Mouse (Mus musculus): ENCODE data around the gene Cfap299.
"Not testable (repeated sequence)": the region's sequence is repeated elsewhere in the genome, so short reads cannot be mapped to it uniquely, and the experiment has no call there.

The Cfap299 gene

GRCm38 (mm10) chr5:98550285-98550684, 221.2 kb downstream of the Cfap299 start:
- DNase-seq, result no peak

DNA sequence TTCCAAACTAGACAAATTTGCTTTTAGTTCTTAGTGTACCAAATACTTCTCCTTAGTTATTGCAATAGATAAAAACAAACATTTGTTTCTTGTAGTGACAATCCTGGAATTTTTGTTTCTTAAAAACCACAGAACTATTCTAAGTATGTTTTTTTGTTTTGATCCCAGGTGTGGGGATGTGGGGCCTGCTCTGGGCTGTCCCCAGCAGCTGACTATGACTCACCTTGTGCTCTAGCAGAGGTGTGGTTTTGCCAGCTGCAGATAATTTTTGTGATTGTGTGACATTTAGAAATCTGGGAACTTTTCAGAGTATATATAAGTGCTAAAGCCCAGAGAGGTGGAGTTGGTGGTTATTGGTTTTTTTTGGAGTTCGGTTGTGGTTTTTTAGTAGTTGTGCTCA, 221.8 kb downstream of the Cfap299 start:
- no peak for DNase-seq

DNA sequence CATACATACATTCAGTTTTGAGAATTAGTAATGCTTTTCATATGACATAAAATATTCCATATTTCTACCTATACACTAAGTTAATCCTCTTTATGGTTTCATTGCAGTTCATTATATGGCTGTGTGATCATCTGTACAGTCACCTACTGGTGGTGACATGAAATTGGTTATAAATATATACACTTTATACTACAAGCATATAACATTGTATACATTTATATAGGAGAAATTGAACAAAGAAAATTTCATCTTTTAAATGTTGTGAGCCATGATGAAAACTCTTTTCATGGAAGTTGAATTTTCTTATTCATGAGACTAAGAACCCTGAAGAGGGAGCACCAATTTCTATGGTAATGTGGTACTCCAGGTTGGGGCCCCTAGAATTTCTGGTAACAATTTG, 223.3 kb downstream of the Cfap299 start, which contains the start of gene Gm11111:
Gene Gm11111 (plus strand): TSS at position 301 of the 400 bp plus-strand sequence.
- DNase-seq, result no peak

- no peak for DNase-seq
Measured at GRCm38 (mm10) chr5:98552811-98553601, 223.9 kb downstream of the Cfap299 start.

DNA sequence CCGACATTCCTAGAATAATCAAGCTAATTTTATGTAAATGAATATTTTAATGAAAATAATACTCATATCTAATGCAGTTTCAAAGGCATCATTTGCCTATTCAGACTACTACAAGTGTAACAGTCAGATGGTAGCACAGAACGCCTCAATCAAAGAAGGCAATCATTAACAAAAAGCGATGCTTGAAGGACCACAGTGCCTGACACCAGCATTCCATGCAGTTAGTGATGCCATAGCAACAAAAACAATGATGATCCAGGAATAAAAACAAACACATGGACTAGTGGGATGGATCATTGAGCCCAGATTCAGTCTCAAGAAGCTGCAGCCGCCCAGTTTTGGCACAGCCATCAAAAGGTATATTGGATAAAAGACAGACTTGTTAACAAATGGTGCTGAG, 232.2 kb downstream of the Cfap299 start:
- DNase-seq, result no peak

- DNase-seq, result no peak
Measured at GRCm38 (mm10) chr5:98562806-98563205, 233.7 kb downstream of the Cfap299 start.

- DNase-seq, result no peak
Measured at GRCm38 (mm10) chr5:98563801-98564200, 234.7 kb downstream of the Cfap299 start.

DNA sequence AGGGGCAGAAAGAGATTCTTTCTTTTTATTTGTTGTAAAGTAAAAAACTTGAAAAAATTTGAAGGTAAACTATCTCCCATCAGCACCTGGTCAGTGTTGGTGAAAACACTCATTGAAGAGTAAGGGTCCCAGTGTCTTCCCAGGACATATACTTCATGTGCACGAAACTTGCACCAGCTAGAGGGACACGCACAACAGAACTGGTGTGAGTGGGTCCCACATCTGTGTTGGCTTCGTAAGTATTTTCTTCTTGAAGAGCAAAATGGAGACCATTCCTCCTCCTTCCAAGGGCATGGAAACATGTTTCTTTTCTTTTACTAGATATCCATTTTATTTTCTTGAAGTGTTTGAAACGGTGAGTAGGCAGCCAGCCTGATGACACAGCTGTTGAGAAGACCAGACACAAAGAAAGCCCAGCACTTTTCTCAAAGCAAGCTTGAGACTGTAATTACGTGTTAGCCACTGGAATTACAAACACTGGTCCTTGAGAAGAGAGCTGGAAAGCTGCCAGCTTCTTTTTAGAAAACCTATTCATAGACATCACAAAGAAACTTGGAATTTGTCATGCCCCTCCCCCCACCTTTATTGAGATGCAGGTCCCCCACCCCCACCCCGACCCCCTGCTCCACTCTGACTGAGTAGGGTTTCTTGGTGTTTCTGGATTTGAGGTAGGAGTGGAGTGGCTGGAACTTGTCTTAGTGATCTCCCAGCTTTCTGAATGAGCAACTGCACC, 237.5 kb downstream of the Cfap299 start:
- no peak for DNase-seq

GRCm38 (mm10) chr5:98568481-98568880, 239.4 kb downstream of the Cfap299 start:
- DNase-seq, result no peak

DNA sequence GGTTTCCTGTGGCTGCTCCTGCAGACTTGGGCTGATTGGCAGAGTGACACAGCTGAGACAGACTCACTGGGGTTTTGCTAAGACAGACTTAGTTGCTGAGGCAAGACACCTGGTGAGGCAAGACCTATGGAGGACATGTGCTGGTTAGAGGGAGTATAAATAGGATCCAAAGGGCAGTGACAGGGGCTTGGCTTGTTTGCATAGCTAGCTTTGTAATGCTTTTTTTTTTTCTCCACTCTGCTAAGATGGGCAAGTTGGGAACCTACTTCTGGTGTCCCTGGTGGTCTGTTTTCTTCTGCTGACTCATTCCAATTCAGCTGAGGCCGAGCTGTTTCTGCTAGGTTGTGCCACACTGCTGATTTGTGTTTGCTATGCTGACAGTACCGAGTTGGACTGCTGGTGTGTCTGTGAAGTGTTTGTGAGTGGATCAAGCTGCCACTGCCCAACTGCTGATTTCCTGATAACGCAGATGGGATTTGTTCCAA, 240.0 kb downstream of the Cfap299 start:
- DNase-seq, result no peak

- DNase-seq, result peak; percentile 77 to 83
Measured at GRCm38 (mm10) chr5:98572392-98572791, 243.3 kb downstream of the Cfap299 start.

DNA sequence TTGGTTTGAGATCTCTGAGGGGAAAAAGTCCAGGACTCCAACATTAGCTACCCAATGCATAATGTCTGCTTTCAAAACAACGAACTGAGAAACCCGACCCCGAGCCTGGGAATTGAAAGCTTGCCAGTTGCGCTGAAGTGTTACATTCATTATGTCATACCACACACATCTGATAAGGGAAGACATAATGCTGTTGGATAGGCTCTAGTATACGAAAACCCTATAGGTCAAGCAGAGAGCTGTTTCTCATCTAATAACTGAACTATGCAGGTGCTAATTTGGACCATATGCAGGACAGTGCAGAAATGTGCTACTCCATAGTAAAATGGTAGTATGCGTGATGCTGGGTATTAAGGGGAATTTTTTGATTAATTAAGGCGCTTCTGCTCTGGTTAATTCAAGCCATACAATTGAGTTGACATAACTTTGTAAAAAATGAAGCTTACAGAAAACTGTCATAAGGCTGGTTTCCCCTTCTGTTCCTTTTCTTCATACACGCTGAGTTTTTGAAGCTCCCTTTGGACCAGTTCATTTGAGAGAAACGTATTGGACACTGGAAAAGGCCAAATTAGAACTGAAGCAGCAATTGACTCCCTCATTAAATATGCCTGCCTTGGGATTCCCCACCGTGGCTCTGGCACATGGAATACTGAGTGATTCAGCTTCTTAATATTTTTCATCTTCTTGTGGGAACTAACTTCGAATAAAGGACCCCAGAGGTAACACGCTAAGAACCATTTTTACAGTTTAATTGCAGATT, 245.8 kb downstream of the Cfap299 start:
- peak in 1 of 2 experiments; percentile 25 for DNase-seq

DNA sequence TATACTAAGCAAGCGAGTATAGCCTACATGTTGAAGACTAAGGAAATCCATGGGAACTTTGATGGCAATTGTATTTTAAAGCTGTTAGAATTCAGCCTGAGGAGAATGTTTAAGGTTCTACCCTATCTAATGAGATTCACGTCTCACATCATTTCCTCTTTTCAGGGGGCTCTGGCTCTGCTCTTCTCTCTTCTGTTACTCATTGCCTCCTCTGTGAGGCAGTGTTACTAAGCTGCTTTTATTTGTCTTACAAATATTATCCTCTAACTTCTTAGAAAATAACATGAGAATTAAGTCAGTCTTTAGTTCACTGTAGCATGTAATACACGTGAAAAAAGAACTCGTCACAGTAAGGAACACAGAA, 246.3 kb downstream of the Cfap299 start:
- DNase-seq, result no peak

- DNase-seq, result not testable (repeated sequence)
Measured at GRCm38 (mm10) chr5:98576538-98576937, 247.4 kb downstream of the Cfap299 start.

- no peak for DNase-seq
Measured at GRCm38 (mm10) chr5:98578398-98578797, 249.3 kb downstream of the Cfap299 start.

GRCm38 (mm10) chr5:98580811-98581210, 251.7 kb downstream of the Cfap299 start:
- no peak for DNase-seq

DNA sequence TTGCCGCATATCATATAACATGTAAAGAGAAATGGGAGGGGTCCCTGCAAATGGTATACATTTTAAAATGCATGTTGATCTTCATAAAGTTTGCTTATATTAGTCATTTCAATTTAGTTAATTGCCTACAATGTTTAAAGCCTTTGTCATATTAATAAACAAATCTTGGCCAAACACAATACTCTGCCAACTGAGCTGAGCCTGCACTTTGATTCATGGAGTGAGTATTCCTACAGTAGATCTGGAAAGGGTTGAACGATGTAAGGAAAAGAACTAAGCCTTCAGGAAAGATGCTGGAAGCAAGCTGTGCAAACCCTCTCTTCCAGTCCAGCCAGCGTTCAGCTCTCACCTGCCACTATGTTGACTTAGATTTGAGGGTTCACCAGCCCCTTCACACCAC, 252.9 kb downstream of the Cfap299 start:
- DNase-seq, result no peak

DNA sequence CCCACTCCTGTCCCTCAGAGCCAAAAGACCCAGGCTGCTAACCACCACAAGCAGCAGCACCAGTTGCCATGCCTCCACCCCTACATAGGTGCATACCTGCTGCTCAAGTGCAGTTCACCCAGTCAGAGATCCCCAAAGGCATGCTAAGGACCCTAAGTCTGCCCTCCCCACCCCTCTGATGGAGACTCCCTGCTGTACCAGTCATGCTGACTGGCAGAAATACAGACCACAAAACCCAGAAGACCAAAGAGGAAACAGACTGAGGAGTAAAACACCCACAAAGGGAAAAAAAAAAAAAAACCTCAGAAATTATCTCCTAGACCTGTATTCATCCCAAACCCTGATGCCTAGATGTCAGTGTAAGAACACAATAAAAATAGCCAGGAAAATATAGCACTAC, 256.8 kb downstream of the Cfap299 start:
- no peak for DNase-seq

DNA sequence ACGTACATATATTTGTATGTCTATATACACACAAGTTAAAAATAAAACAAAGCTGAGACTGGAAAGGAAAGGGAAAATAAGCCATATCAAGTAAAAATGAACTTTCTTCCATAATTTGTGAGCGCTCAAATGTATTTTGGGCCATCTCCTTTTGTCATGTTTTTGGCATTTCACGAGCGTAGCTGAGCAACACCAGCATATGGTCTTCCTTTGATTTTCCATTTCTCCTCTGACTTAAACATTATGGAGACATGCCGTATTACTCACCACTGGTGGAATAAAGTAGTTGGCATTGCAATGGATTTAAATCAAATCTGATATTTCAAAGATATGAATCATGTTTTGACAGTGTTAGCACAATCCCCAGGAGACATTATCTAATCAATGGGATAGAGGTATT, 284.4 kb downstream of the Cfap299 start:
- DNase-seq, result no peak

- DNase-seq, result no peak
Measured at GRCm38 (mm10) chr5:98616902-98617301, 287.8 kb downstream of the Cfap299 start.

DNA sequence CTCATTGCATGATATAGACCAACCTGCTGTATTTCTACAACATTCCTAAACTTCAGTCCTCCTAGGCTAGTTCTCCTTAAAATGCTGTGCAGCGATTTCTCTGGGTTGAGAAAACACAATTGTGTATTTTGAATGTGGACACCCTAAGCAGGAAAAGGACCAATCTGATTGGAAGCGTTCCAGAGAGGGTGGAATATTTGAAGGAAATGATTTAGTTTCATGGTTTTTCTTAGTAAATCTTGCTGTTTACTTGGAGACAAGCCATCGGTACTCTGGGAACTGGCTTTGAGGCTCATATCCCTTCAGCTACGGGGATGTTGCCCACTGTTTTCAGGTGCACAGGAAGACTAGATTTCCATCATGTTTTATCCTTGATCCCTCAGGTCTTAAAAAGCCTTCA, 288.3 kb downstream of the Cfap299 start:
- no peak for DNase-seq

- no peak for DNase-seq
Measured at GRCm38 (mm10) chr5:98650345-98650744, 321.2 kb downstream of the Cfap299 start.

DNA sequence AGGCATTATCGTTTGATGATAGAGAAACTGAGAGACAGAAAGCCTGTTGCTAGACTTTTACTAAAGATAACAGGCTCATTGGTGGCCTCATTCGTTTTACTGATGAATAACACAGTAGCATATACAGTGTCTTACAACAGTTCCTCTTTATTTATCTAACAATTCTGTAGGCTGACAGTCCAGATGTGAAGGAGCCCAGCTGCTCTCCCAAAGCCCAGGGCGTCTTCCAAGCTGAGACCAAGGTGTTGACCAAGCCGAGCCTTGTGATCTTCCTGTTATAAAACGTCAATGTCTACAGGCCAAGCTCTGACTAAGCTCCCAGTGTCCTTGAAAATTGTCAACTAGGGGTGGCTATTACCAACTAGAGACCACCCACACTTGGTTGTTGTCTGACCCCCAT, 321.9 kb downstream of the Cfap299 start:
- DNase-seq, result no peak
